Mouse (Mus musculus) liver, embryonic 14.5 days (tissue): ENCODE data around the gene Slc6a13.

ENCODE experiments used
- CTCF ChIP-seq: IDR thresholded peaks from 2 replicates; pipeline ENCODE4 v1.5.1; 2016; ENCODE audit warnings: antibody characterized with exemption, low read depth, control low read depth
- EP300 ChIP-seq: IDR thresholded peaks from 2 replicates; pipeline ENCODE4 v1.6.1; 2016; ENCODE audit warnings: antibody characterized with exemption, low read depth

DNA sequence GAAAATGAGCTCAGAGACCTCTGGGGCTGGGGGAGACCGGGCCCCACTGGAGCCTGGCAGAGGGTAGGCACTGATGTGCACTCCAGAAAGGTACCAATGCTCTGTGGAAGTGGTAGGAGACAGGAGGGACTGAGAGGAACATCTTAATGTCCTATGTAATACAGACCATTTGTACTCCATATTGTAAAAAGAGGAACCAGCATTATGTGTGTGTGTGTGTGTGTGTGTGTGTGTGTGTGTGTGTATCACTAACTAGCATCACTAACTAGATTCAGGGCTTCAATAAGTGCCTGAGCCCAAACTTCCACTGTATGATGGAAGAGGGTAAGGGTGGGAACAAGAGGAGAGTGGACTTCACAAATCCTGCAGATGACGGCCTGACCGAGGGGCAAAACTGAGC lies 85.4 kb downstream of the Slc6a13 start:
- no peak for TF ChIP-seq CTCF
- no peak for TF ChIP-seq EP300
